Mouse (Mus musculus) heart, embryonic 13.5 days (tissue): ENCODE results near the gene Fbxo34. TPM values are rescaled to one million over a fixed set of nuclear protein-coding genes. Genes with fewer than 3 reads are reported as not detected.

Experiments used
- polyA plus RNA-seq: library from polyadenylated mRNA; unstranded; fragments of >200 nt; fragmentation: Nextera tagmentation; extraction: Ambion mirVana; gene quantifications from 2 replicates; pipeline ENCODE4 v1.2.1, GENCODE M21; 2015

Fbxo34 gene
- polyA plus RNA-seq, 1 experiment from 2014 or later: 16.0 TPM

Other genes starting within 250 kb of the Fbxo34 start
- gene Wdhd1, start 173.6 kb upstream of the Fbxo34 start, polyA plus RNA-seq: 16.4 and 17.3 TPM in 2 replicates
- gene Socs4, start 173.5 kb upstream of the Fbxo34 start, polyA plus RNA-seq: 1.8 and 2.4 TPM in 2 replicates
- gene Mapk1ip1l, start 152.2 kb upstream of the Fbxo34 start, polyA plus RNA-seq: 43.1 and 44.5 TPM in 2 replicates
- 2.7 and 4.3 TPM in 2 replicates for gene Lgals3, start 82.7 kb upstream of the Fbxo34 start, polyA plus RNA-seq
- gene Dlgap5, start 32.0 kb upstream of the Fbxo34 start, polyA plus RNA-seq: 31.0 and 33.4 TPM in 2 replicates
- 9.1 and 11.0 TPM in 2 replicates for gene Atg14, start 120.2 kb downstream of the Fbxo34 start, polyA plus RNA-seq
- gene Ktn1, start 198.0 kb downstream of the Fbxo34 start, polyA plus RNA-seq: 58.5 and 65.1 TPM in 2 replicates